Mouse (Mus musculus) forelimb bud, embryonic 11.5 days (tissue): Measurements from ENCODE around the gene Slc28a2.
"Not testable (repeated sequence)": the region's sequence is repeated elsewhere in the genome, so short reads cannot be mapped to it uniquely, and the experiment has no call there.

Source experiments
- DNase-seq: peaks from one replicate; pipeline ENCODE4 v3.0.0-alpha.2; 2012; ENCODE audit warnings: low read depth, low spot score

Slc28a2 gene

GRCm38 (mm10) chr2:122467351-122468013 lies 41.2 kb downstream of the Slc28a2 start:
- DNase-seq: peak; percentile 94

GRCm38 (mm10) chr2:122469221-122469620 lies 42.9 kb downstream of the Slc28a2 start:
- no peak for DNase-seq

- DNase-seq: no peak
Measured at GRCm38 (mm10) chr2:122476585-122476984, 50.3 kb downstream of the Slc28a2 start.

GRCm38 (mm10) chr2:122483787-122484186 lies 57.5 kb downstream of the Slc28a2 start:
- DNase-seq: not testable (repeated sequence)

- no peak for DNase-seq
Measured at GRCm38 (mm10) chr2:122484641-122485040, 58.4 kb downstream of the Slc28a2 start, which contains the start of gene Gm14085. Gene Gm14085, plus strand, starts transcription at chr2:122484941.

- DNase-seq: not testable (repeated sequence)
Measured at GRCm38 (mm10) chr2:122485654-122486053, 59.4 kb downstream of the Slc28a2 start.

- DNase-seq: not testable (repeated sequence)
Measured at GRCm38 (mm10) chr2:122486122-122486521, 59.8 kb downstream of the Slc28a2 start.

GRCm38 (mm10) chr2:122486674-122487073 lies 60.4 kb downstream of the Slc28a2 start:
- no peak for DNase-seq
